Mouse (Mus musculus): ENCODE results near the gene Fam198a. TPM values are rescaled to one million over a fixed set of nuclear protein-coding genes. Genes with fewer than 3 reads are reported as not detected.

Gene Fam198a
- under 1 TPM in 1 of 2 experiments, not detected in 1; 0.47 TPM for polyA plus RNA-seq (2017; shearing (Covaris generic))

DNA sequence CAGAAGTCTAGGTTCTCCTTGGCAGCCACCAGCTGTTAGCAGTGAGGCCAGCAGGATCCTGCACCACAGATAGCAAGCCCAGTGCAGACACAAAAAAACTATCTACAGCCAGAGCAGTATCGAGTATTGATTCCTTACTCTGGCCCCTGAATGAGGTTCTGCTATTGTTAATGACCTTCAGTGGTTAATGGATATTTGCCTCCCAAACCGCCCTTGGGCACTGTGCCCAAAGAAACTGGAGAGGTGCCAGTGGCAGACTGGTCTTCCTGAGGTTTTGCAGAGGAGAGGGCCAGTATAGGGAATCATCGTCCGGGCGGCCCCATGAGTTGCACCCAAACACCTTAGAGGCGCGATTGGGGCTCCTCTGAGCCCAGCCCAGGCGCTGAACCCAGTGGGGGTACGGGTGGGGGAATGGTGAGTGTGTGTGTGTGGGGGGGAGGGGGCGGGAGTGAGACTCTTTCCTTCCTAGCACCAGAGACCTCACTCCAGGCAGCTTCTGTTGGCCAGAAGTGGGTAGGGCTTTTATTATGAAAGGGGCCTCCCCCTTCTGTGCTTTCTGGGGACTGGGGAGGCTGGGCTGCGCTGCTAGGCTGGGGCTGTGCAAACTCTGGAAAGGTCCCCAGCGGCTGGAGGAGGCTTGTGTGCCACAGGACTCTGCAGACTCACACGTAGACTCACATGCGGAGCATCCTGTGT, at the start of gene Fam198a:
Gene Fam198a, plus strand, starts transcription at position 571 of the 696 bp plus-strand sequence.

DNA sequence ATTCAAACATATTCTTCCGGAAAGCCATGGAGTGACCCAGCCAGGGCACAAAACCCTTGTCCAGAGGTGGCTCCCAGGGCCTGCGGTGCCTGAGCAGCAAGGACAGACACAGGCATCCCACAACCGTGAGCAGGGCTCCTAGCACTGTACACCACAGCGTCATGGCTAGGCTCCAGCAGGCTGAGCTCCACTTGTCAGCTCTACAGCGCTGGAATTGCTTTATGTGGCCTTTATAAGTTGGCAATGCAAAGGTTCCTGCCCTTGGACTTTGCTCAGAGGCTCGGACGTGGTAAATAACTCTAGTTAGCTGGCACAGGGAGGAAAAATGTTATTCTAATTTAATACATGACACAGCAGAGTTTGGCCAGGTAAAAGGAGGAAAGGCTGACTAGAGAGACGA, 34.7 kb upstream of the Fam198a start, which contains the start of gene Cyp8b1:
Gene Cyp8b1, minus strand, starts transcription at position 204 of the 400 bp plus-strand sequence.

DNA sequence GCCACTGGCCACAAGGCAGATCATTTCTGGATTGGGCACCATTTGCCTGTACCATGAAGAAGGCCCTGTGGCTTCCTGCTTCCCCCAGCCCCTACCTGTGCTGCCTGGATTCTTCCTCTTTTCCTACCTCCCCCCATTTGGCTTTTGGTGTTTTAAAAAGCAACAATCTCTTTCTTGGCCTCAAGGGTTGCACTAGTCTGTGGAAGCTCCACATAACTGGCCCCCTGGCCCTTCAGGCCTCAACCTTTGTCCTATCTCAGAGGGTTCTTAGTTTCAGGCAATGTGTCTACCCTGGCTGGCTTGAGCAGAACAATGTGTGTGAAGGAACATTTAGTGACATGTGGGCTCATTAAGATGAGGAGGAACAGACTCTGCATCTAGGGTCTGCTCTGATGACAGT, 46.2 kb downstream of the Fam198a start, which contains the start of gene Pomgnt2:
Gene Pomgnt2, minus strand, starts transcription at position 101 of the 400 bp plus-strand sequence.

Other genes starting within 250 kb of the Fam198a start
- 10 to 100 TPM; 18.9 to 27.5 TPM for gene Sec22c, start 245.5 kb upstream of the Fam198a start, polyA plus RNA-seq (2017; shearing (Covaris generic))
- 10 to 100 TPM; 25.5 to 30.2 TPM for gene Ss18l2, start 240.7 kb upstream of the Fam198a start, polyA plus RNA-seq (2017; shearing (Covaris generic))
- 100 to 1,000 TPM; 110 to 125 TPM for gene Nktr, start 231.8 kb upstream of the Fam198a start, polyA plus RNA-seq (2017; shearing (Covaris generic))
- gene Zfp651, start 191.7 kb upstream of the Fam198a start, polyA plus RNA-seq (2017; shearing (Covaris generic)), result under 1 TPM; 0.51 to 0.54 TPM
- gene Klhl40, start 173.4 kb upstream of the Fam198a start, polyA plus RNA-seq (2017; shearing (Covaris generic)), result not detected
- under 1 TPM in 1 of 2 experiments, not detected in 1; 0.86 TPM for gene Hhatl, start 158.5 kb upstream of the Fam198a start, polyA plus RNA-seq (2017; shearing (Covaris generic))
- gene Ccdc13, start 111.5 kb upstream of the Fam198a start, polyA plus RNA-seq (2017; shearing (Covaris generic)), result under 1 TPM in 1 of 2 experiments, not detected in 1; 0.27 TPM
- gene Higd1a, start 92.6 kb upstream of the Fam198a start, polyA plus RNA-seq (2017; shearing (Covaris generic)), result 100 to 1,000 TPM; 101 to 111 TPM
- not detected for gene Ackr2, start 52.6 kb upstream of the Fam198a start, polyA plus RNA-seq (2017; shearing (Covaris generic))
- under 1 TPM in 1 of 2 experiments, not detected in 1; 0.26 TPM for gene Cyp8b1, start 34.7 kb upstream of the Fam198a start, polyA plus RNA-seq (2017; shearing (Covaris generic))
- gene Pomgnt2, start 46.1 kb downstream of the Fam198a start, polyA plus RNA-seq (2017; shearing (Covaris generic)), result not detected
- 100 to 1,000 TPM in 1 of 2 experiments, 10 to 100 TPM in 1; 62.3 to 105 TPM for gene Snrk, start 166.3 kb downstream of the Fam198a start, polyA plus RNA-seq (2017; shearing (Covaris generic))

Measured in activated CD4-positive, CD25-positive, alpha-beta regulatory T cell (primary cell).